Mouse (Mus musculus): Measurements from ENCODE around the gene Crb1.
"Not testable (repeated sequence)": the region's sequence is repeated elsewhere in the genome, so short reads cannot be mapped to it uniquely, and the experiment has no call there.

The Crb1 gene

DNA sequence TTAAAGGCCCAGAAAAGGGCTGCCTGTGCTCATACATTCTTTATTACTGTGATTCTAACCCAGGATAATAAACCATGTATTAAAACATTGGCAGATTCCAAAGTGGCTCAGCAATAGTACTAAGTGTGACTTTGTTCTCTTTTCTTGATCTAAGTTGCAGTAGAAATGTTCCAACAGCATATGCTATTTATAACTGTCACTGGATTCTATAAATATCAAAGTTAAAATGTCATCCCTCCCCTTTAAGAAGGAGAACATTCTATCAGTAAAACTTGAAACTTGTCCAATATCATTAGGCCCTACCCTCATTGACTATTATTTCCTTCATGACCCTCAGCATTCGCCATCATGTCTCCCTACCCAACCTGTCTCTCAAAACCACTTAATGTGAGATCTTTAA is 48.1 kb downstream of the Crb1 start:
- DNase-seq (ENCODE audit: low read depth): no peak

DNA sequence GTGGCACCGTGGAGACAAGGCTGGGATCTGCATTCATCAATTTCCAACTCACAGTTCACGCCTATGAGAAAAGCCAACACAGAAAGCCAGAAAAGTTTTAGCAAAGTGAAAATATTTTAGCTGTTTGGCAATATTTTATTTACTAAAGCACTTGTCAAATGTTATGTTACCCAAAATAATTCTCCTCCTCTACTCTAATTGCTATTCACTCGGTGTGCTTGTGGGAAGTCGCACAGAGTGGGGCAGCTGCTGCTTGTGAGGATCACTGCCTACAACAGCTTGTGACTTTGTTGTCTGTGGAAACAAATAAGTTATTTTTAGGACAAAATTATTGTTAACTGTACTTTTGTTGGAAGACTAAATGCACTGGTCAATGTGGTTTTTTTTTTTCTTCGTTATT is 48.6 kb downstream of the Crb1 start:
- DNase-seq (ENCODE audit: low read depth): no peak

DNA sequence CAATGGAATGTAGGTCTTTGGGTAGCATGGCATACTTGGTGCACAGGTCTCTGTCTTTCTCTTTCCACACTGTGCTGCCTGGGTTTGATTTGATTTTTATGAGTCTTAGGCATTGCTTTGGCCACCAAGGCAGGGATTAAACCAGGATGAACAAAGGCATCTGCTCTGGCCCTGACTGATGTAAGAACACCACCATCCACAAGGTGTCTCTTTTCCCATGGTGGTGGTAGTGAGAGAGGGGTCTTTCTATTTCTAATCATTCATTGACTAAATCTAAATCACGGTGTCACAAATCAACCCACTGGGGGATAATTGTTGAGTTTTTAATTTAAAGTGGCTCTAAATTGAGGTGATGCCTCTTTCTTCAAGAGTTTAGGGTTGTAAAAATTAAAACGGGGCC is 51.5 kb downstream of the Crb1 start:
- DNase-seq (ENCODE audit: low read depth): no peak

DNA sequence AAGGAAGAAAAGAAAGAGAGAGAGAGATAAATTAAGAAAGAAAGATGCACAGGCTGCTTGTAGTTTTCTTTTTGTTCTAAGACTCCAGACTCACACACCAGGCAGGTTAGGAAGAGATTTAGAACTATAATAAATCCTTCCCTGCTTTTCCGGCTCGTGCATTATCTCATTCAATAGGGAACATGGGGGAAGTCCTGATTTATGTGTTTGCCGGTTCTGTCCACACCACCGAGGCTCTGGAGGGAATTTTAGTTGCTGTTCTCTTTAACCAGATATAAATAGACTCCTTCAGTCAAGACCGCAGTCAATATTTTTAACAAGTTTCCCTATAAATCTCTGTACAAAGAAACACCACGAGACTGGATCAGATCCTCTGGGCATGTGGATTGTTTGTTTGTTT is 57.1 kb downstream of the Crb1 start:
- DNase-seq (ENCODE audit: low read depth): no peak

DNA sequence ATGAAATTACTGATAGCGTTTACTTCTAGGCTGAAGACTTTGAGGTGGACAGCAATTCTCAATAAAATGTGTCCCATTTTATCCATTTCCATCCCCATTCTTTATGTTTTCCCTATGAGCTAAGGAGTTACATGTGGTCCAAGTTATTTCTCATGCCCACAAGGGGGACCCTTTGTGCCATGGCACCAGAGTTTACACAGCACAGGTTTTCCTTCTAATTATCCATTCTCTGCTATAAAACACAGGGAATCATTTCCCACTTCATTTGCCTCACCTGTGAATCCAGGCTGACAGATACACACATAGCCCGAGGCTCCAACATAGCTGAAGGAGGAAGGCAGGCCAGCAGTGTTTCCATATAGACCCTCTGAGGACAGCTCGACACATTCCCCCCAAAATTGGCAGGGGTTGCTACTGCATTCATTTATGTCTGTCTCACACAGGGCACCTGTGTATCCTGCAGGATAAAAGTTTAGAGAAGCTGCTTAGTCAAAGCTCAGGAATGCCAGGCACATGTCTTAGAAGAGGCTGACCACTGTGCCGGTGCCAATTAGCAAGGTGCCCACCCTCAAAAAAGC is 62.5 kb downstream of the Crb1 start:
- DNase-seq (ENCODE audit: low read depth): no peak

DNA sequence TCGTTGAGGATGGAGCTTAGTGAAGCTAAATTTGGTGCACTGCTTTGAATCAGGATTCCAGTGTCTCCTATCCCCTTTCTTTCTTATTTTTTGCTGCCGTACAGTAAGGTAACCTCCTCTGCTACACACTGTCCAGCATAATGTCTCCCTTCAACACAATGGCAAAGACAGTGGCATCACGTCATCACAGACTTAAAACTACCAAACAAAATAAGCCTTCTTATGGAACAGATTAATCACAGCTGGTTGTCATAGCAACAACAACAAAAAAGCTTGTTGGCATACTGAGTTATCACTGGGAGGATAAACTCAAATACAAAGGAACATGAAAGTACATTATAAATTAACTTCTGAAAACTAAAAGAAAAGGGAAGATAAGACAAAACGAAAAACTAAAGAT is 68.0 kb downstream of the Crb1 start:
- no peak for DNase-seq (ENCODE audit: low read depth)

DNA sequence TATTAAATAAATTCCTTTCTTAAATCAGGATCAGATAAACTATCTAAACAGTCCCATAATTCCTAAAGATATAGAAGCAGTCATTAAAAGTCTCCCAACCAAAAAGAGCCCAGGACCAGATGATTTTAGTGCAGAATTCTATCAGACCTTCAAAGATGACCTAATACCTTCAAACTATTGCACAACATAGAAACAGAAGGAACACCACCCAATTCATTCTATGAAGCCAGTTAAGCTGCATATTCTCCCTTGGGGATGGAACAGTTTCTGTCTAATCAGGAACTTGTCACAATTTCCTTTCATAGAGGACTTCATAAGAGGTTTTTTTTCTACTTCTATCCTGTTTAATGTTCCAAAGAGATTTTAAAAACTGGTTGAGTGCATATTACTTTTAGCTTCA is 74.4 kb downstream of the Crb1 start:
- DNase-seq (ENCODE audit: low read depth): not testable (repeated sequence)

DNA sequence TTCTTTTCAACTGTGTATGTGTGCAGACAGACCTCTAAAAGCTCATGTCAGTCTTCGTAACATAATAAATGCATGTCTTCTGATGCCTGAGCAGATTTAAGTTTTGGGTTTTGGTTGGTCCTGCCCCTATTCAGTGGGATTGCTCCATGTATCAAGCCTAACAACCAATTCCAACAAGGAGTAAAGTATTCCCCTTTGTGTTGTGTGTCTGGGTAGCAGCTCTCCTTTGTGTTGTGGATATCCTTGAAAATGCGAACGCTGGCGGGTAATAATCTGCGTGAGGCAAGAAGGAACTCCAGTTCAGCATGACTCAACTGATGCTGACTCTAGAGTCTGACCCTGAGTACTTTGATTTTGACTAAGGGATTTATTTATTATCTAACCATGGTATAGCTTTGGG is 75.1 kb downstream of the Crb1 start:
- DNase-seq (ENCODE audit: low read depth): no peak

DNA sequence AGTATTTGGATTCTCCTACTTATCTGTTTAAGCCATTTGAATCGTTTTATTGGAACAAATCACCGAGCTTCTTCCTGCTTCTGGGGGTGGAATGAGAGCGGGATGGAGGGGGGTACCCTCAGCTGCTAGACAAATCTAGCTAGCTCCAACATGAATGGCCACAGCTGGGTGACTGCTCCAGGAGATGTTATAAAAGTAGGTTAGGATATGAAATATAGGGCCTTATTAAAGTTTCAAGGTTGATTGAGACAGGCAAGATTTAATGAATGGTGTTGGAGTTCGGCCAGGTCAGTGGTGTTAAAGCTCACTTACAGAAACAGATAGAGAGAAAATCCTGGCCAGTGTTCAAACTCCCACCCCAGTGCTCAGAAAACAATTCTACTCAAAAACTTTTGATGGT is 84.9 kb downstream of the Crb1 start:
- no peak for DNase-seq (ENCODE audit: low read depth)

DNA sequence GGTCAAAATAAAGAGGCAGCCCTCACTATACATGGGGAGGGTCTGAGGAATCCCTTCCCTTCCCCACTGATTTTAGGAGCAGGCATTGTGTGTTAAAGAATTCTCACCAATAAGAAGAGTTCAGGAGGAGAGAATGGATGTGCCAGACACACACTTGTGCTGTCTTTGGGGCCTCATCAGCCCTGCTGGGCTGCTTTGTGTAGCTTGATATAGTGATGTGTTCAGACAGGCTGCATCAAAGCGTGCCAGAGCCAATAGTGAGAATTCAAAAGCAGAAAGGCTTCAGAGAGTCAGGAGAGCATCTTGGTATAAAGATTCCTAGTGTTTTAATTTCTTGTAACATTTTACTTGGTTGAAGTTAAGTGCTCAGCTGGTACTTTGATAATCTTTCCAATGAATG is 85.3 kb downstream of the Crb1 start:
- DNase-seq (ENCODE audit: low read depth): no peak

DNA sequence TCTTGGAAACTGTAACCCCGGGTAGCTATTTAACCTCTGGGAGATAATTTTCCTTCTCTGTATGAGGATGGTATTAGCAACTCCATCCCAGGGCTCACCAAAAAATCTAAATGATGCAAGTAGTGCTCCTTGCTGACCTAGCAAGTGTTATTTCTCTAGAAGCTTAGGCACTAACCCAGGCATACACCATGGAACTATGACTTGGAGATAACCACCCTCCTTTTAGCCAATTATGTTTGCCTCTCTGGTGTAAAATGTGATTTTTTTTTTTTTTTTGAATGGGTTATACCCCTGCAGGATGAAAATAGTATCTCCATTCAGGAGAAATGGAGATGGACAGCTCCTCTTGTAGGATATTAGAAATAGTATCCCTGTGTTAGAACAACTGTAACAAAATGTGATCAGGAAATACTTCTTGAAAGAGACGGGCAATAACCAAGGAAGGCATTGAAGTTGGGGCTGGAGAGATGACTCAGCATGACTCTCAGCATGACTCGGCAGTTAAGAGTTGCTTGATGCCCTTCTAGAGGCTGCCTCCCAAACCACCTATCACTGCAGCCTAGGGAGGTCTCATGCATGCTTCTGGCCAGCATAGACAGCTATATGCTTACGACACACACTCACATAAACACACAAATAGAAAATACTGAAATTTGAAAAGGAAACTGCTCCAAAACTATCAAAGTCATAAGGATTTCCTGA is 100.1 kb downstream of the Crb1 start:
- DNase-seq (ENCODE audit: low read depth): no peak

DNA sequence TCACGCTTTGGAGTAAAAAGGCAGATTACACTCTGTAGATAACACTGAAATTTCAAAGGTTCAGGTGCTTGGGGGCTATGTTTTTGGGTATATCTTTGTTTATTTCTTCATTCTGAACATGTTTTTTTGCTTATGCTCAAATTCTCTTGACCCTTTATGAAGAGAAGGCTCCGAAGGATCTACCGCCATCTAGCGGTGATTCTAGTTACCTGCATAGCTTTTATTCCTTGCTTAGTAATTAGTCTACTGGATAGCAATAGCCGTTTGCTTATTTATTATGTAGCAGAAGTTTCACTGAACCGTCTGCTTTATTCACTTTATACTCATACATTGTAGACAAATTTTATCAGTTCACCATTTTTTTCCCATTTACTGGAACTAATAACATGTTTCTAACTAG is 109.1 kb downstream of the Crb1 start:
- DNase-seq (ENCODE audit: low read depth): peak; percentile 82

DNA sequence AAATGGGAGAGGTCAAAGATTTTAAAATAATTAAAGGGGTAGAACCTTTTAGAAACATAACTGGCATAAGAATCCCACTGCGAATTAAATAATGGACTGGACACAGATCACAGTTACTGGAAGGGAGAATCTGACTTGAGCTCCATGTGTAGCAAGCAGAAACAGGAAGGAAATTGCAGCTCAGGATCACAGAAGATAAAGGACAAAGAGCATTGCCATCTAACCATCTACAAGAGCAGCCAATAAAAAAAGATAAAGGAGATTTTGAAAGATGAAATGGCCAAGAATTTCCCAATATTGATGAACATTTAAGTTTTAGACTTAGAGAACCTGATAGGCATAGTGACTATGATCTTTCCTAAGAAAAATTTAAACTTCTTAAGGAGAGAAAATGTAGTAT is 112.7 kb downstream of the Crb1 start:
- no peak for DNase-seq (ENCODE audit: low read depth)

DNA sequence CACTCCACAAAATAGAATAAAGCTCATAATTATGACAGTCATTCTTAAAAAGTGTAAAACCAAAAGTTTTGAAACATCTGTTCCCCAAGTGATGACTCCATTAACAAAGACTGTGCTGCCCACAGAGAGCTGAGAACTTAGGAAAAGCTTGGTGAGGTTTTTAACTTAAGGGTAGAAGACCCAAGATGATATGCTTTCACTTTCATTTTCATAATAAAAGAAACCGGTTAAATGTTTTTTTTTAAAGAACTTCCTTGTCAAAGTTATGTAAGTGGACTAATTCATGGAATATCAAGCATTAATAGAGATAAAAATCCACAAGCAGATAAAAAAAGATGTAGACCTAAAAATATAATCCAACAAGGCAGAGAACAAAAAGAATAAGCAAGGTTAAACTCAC is 113.7 kb downstream of the Crb1 start:
- DNase-seq (ENCODE audit: low read depth): peak; percentile 45

DNA sequence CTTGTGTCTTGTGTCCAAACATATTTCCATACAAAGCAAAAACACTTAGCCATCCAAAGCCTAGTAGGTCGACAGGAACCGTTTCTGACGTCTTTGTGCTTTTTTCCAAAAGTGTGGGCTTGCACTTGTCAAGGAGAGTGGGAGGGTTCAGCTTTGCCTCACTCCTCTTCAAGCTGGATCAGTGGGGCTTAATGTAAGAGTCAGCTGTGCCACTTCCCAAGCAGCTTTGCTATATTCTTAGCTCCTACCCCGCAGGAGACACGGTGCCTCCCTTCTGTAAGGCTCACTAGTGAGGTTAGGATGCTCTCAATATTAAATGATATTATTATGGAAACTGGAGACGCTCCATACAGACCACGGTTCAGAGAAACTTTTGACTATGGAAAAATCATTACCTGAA is 121.3 kb downstream of the Crb1 start:
- no peak for DNase-seq (ENCODE audit: low read depth)

DNA sequence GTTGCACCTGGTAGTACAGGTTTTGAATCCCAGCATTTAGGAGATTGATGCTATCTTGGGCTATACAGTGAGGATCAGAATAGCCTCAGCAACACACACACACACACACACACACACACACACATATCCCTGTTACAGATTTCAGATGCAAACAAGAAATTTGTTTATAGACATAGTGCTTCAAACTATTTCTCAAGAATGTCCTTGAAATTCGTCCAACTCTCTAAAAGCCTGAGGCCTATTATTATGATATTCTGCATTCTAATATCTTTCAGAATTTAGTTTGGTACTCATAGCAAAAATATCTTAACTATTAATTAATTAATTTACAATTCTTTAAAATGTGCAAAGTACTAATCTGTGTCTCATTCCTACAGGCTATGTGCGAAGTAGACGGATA is 124.9 kb downstream of the Crb1 start:
- DNase-seq (ENCODE audit: low read depth): no peak

DNA sequence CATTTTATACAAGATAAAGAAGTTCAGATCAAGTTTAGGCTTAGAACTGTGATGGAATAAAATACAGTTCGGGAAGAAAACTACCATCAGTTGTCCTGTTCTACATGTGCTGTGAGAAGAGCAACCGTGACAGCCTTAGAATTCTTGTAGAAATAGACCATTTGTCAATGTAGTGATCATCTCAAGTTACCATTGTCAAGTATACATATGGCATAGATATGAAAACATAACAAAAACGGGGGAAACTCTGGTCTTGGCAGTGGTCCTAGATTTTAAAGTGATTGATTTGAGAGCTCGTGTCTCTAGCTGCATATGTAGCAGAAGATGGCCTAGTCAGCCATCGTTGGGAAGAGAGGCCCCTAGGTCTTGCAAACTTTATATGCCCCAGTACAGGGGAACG is 127.7 kb downstream of the Crb1 start:
- no peak for DNase-seq (ENCODE audit: low read depth)

DNA sequence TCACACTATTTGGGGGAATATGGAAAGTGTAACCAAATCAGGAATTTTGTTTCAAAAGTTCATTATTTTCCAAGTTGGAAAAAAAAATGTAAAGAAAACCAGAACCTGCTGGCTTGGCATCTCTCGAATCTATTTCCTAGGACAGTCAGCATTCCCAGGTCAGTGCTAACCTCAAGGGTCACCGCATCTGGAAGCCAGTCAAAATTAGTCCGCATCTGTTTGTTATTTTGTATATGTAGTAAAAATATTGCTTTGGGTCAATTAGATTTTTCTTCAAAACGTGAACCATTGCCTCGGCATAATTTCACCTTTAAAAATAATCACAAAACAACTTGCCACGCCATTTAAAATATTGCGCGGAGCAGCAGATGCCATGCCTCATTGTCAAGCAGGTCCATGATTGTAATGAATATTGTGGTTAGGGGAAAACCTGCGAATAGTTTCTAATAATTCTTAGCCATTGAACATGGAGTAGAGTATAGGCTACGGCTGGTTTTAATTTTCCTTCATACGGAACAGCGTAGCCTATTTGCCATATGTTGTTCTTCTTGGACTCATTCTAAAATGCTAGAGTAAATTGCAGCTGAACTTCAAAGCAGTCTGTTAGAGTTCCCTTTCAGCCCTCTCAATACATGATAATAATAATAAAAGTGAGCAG is 130.0 kb downstream of the Crb1 start:
- DNase-seq (ENCODE audit: low read depth): no peak

DNA sequence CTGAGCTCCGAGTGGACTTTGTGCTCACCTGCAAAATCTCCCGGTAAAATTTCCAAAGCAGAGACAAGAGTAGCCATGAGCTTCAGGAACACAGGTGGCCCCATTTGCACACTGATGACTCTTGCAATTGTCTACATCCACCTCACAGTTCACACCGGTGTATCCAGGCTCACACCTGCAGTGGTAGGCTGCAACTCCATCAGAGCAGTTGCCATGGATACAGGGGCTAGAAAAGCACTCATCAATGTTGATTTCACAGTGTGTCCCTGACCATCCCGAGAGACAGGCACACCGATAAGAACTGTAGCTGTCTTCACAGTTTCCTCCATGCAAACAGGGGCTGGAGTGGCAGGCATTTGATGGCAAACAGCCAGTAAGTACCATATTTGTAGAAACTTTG is 140.1 kb downstream of the Crb1 start:
- DNase-seq (ENCODE audit: low read depth): no peak

DNA sequence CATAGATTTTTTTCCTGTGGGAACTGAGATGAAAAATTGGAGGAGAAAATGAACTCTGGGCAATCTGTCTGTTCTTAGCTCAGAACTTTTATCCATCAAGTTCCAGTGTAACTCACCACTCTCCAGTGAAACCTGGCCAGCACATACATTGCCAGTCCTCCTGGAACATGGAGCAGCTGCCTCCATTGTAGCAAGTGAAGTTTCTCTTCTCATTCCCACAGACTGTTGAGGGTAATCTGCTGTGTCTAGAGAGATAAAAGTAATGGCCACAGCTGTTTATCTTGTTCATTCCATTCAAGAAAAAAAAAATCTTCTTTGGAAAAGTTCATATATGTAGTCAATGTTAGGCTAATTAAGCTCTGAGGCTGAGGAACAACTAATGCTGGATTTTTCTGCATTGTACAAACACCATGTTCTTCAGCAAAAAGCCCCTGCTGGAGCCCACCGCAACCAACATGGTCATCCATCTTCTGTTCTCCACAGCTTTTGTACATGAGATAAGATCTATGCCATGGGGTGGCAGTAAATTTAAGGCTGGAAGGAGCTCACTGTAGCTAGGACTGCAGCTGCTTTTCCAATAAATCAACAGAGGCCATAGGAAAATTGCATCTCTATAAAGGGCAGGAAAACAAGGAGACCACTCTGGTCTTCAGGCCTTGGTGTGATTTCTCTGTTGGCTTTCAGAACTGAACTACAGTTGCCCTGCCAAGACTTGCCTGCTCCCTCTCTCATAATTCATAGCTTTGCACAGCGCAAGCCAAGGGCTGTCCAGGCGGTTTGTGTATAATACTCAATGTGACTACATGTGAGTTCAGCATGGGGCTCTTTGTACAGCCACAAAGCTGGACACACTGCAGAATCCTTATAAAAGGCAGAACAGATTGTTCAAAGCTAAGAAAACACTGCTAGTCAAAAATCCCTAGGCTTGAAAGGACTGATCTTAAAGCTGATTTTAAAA is 142.0 kb downstream of the Crb1 start:
- DNase-seq (ENCODE audit: low read depth): no peak

DNA sequence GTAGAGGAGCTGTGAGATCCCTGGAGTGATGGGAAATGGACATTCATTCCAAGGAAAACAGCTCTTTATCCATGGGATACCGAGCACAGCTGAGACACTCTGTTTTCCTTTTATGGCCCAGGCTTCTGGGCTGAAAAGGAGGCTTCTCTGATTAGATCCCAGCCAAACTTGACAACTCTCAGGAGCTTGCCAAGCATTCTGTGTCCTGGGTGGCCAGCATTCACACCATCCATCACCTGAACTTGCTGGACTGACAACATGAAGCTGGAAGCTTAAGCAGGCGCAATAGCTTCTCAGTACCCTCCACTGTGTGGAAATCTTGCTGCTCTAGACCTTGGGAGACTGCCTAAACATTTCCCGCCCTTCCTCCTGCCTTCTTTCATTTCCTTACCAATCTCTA is 144.3 kb downstream of the Crb1 start:
- no peak for DNase-seq (ENCODE audit: low read depth)

DNA sequence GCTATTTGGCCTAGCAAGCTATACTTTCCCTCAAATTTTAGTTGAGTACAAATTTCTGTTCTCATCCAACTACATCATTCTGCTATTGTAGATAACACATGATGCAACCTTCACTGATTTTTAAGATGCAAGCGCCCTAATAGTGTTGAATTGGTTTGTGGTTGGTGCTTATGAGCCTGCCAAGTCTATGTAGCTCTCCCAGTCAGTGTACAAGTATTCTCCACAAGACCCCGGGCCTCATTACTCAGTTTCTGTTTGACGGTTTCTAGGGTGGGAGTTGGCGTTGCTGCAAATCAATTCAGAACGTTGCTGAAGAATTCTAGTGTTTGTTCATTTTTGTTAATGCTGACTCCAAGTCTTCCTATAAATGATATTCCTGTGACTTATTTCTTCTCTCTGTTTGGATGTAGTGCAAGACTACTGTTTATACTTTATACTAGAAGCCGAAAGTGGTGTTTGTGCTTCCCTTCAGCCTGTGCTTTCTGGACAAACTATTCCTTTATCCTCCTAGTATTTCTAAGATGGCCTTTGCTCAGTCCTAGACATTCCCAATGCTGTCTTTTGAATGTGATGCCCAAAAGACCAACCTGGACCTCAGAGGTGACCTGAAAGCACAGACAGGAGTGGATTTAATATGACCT is 152.5 kb downstream of the Crb1 start:
- DNase-seq (ENCODE audit: low read depth): no peak

All from naive thymus-derived CD4-positive, alpha-beta T cell, adult 2 months (primary cell).